Mouse (Mus musculus) T-helper 17 cell (primary cell): ENCODE measurements around the gene Aif1.

Source experiments
- in situ Hi-C, 2 experiments: fragments of 300-600 bp; cut with MboI, MseI; formaldehyde crosslinking; loops; 1 replicate in 1 of 2; 2 replicates in 1 of 2; pipeline ENCODE4 v1.15.1; 2025; ENCODE audit warnings: high pct_unique_total_duplicates in 2 of 2

Gene Aif1

GRCm38 (mm10) chr17:35197126-35197525 is 21.3 kb upstream of the Aif1 start:
- in situ Hi-C loops: no loop called here

- in situ Hi-C loops: no loop called here
These were observed 20.4 kb upstream of the Aif1 start for GRCm38 (mm10) chr17:35196321-35196641.

- in situ Hi-C loops: no loop called here
These were observed 19.9 kb upstream of the Aif1 start for GRCm38 (mm10) chr17:35195631-35196320.

DNA sequence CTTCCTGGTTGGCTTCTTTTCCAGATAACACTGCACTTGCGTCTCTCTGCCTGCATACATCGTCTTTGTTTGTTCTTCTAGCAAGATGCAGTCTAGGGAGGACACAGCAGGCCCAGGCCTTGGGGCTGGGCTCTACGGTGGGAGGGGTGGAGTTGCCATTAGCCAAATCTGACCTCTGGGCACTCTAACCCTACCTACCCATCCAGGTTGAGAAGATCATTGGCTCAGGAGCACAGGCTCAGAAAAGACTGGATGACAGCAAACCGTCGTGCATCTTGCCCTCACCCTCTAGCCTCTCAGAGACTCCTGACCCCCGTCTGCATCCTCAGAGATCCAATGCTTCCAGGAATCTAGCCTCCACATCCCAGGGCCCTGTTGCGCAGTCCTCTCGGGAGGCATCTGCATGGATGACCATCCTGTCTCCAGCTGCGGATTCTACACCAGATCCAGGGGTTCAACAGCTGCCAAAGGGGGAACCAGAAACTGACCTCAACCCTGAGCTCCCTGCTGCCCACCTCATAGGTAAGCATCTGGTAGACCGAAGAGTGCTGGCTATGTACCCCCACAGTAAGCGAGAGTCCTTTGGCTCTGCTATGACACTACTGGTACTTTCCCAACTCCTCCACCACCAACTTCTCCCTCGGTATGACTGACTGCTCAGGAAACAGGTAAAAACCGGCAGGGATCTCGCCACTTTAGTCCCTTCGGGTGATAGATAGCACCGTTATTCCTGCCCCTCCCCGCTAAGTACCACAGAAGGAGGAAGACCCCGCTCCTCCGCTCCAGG is 19.2 kb upstream of the Aif1 start:
- in situ Hi-C loops: no loop called here

DNA sequence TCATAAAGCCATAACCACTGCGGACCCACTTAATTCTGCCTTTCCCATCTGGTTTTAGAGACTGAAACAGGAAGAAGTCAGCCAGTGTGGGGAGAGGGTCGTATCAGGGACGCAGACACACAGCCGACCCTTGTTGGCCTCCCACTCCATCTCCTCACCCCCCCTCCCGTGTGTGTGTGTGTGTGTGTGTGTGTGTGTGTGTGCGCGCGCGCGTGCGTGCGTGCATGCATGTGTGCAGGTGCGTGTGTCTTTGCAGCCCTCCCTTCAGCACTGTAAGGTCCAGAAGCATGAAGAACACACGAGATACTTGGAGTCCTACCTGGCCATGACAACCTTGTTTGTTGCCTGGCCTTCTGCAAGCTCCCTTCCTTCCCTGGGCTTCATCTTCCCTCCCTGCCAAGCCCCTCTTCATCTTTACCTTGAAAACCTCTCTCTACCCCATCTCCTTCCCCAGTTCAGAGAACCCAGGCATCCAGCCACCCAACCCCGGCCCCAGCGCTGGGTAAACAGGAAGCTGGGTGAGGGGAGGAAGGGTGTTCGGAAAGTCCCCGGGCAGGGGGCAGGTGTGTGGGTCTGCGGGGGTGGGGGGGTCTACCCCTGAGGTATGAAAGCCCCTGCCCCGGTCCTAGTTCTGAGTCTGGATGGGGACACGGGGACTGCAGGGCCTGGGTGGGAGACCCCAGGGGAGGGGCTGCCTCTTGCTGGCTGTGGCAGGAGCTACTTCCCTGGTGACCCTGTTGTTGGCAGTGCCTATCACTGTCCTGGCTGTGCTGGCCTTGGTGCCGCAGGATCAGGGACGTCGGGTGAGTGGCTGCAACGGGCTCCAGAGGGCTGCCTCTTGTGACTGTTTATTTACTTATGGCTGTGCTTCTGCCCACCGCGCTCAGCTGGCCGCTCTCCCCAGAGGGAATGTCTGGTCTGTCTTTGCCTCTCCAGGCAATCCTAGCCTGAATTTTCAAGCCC is 18.3 kb upstream of the Aif1 start, which contains the start of gene Ltb:
Gene Ltb, plus strand, starts transcription at position 559 of the 963 bp plus-strand sequence.
- in situ Hi-C loops: no loop called here

DNA sequence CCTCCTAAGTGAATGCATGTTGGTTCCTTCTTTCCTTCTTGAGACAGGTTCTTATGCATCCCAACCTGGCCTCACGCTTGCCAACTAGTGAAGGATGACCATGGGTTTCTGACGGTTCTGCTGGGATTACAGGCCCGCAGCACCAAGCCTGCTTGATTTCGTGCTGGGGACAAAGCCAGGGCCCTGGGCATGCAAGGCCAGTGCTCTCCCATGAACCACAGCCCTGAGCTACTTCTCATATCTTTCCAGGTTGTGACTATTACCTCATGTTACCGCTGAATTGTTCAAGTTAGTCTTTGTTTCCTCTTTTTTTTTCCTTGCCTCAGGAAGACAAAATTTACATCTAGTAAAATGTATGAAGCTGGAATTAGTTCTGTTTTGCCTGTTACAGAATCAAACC is 17.1 kb upstream of the Aif1 start:
- in situ Hi-C loops: no loop called here

- in situ Hi-C loops: no loop called here
These were observed 15.9 kb upstream of the Aif1 start for GRCm38 (mm10) chr17:35191723-35192122.

DNA sequence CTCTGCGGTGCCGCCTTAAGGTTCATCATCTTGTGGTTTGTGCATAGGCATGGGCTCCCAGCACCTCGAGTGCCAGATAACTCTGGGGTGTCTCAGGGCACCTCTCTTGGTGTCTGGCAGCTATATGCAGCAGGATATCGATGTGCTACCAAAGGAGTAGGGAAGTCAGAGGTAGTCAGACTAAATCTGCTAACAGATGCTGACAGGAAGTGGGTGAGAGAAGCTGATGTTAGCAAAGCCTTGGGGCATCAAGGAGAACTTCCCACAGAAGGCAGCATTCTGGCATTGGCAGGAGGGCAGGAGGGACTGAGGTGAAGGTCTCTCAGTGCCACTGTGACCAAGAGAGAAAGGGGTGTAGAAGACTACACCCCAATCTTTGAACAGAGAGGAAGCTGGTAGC is 14.2 kb upstream of the Aif1 start:
- in situ Hi-C loops: no loop called here

GRCm38 (mm10) chr17:35189186-35189585 is 13.3 kb upstream of the Aif1 start:
- in situ Hi-C loops: no loop called here

- in situ Hi-C loops: no loop called here
These were observed 12.2 kb upstream of the Aif1 start, which contains the start of gene Lst1 for GRCm38 (mm10) chr17:35187959-35188610. TSS of gene Lst1 (minus strand) at chr17:35188439.

DNA sequence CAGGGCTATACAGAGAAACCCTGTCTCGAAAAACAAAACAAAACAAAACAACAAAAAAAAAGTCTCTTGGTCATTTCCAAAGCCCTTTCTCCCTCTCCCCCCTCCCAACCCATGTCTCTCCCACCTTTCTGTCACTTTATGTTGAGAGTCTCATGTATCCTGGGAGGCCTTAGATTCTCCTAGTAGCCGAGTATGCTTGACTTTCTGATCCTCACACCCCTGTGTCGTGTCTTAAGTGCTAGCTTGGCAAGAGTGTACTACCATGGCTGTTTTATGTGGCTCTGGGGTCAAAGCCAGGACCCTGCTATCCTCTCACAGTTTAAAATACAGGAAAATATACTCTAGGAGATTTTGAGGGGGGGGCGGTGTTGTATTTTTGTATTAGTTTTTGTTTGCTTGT is 11.5 kb upstream of the Aif1 start:
- in situ Hi-C loops: no loop called here

- in situ Hi-C loops: no loop called here
These were observed 10.8 kb upstream of the Aif1 start for GRCm38 (mm10) chr17:35186681-35187080.

DNA sequence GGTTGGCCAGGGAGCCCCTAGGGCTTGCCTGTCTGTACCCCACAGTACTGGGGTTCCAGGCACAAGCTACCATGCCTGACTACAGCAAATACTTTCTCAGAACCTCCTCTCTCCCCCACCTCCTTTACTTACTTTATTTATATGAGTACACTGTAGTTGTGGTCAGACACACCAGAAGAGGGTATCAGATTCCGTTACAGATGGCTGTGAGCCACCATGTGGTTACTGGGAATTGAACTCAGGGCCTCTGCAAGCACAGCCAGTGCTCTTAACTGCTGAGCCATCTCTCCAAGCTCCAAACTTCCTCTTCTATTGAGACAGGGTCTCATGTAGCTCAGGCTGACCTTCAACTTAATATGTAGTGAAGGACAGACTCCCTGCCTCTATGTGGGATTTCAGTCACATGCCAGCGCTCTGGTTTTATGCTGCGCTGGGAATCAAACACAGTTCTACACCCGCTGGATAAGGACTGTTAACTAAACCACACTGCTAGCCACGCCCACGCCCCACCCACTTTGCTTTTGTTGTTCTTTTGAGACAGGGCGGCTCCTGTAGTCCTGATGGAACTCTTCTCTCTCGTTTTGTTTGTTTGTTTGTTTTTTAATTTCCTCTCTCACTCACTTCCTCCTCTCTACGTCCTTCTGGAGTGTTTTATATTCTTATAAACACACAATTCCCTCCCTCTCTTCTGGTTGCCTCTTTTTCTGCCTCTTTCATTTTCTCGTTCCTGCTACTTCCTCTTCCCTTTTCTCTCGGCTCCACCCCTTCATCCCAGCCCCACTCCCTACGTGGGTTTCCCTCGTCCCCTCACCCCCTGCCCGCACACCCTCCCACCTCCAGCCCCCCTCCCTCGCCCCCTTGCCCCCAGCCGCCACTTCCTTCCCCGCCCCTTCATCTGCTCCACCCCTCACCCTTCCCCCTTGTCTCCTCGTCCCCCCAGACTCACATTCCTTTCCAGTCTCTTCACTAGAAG is 10.1 kb upstream of the Aif1 start:
- in situ Hi-C loops: no loop called here

GRCm38 (mm10) chr17:35180093-35180492 is 4.2 kb upstream of the Aif1 start:
- in situ Hi-C loops: no loop called here

GRCm38 (mm10) chr17:35178528-35178927 is 2.7 kb upstream of the Aif1 start:
- in situ Hi-C loops: no loop called here

DNA sequence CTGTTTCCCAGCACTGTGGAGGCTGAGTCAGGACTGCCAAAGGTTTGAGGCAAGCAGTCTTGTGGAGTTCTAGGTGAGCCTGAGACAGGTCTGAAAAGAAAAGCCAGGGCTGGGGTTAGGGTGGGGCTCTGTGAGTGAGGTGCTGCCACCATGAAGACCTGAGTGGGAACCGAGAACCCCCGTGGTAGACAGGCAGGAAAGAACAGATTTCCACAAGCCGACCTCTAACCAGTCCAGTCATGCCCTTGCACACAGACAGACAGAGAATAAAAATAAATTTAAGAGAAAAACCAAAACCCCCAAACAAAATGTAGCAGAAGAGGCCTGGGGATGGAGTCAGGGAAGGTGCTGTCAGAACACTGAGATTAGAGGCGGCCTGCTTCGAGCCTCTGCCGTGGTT is 486 bp downstream of the Aif1 start:
- in situ Hi-C loops: no loop called here

DNA sequence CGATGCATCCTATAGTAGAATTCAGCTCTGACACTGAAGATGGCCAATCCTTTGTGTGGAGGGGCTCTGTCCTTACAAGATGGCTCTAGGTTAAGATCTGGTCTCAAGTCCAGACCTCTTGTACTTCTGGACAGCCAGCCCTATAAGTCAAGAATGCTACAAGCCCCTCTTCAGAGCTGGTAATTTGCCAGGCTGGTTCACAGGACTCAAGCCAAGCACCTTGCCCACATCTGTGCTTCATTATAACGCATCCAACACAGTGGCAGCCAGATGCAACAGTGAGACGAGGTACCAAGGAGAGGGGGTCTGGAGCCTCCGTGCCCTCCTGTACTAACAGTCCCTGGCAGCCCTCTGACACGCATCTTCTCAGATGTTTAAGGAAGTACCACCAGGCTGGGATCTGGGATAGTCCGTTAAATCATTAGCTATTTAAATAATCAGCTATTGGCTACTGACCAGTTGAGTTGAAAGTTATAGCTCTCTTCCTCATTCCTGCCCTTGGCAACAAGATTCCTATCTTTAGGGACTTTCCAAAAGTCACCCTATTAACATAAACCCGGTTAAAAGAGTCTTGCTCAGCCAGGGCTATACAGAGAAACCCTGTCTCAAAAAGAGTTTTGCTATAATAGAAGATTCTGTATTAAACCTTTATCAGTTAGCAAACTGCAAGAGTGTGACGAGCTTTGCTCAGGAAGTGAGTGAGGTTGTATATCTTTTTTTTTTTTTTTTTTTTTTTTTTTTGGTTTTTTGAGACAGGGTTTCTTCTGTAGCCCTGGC is 1.5 kb downstream of the Aif1 start:
- in situ Hi-C loops: loop anchor here (5.0 kb wide), 1 partner anchor 58 kb away; the partner anchor contains the start of gene Atp6v1g2 (in 2 of the 2)

- in situ Hi-C loops: loop anchor here (5.0 kb wide), 1 partner anchor 59 kb away; the partner anchor contains the start of gene Atp6v1g2 (in 2 of the 2)
These were observed 2.5 kb downstream of the Aif1 start for GRCm38 (mm10) chr17:35173329-35173728.
